Mouse (Mus musculus) adrenal gland, adult 2 months (tissue): ENCODE data around the gene Gm17482. TPM values are rescaled to one million over a fixed set of nuclear protein-coding genes. Genes with fewer than 3 reads are reported as not detected.

Experiments
- DNase-seq: peaks from one replicate; pipeline ENCODE4 v3.0.0; 2021
- polyA plus RNA-seq: library from polyadenylated mRNA; depleted of rRNA; stranded (reverse); fragments of >200 nt; gene quantifications from 2 replicates; pipeline ENCODE4 v1.2.3, GENCODE M21; 2012; rRNA removed
- total RNA-seq, 2 experiments: library from RNA; stranded (reverse); gene quantifications; 2 replicates each; pipeline ENCODE4 v1.2.3; 2021

Gene Gm17482
- total and polyA plus RNA-seq, 3 experiments = not detected

DNA sequence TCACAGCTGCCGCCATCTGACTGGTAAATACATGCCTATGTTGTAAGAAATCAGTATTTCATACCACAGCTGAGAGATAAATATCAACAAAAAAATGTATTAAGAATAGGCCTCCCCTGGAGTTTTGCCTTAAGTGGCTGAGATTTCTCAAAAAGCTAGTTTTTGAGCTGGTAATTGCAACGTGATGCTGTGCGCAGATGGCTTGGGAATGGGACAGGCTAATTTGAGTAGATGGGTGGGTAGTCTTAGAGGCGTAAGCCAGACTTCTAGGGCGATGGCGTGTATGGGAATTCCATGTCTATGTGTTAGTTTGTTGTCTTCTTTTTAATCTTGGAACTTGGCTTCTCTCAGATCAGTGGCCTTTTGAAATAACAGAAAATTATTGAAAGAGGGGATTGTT, 64.7 kb downstream of the Gm17482 start:
- no peak for DNase-seq

DNA sequence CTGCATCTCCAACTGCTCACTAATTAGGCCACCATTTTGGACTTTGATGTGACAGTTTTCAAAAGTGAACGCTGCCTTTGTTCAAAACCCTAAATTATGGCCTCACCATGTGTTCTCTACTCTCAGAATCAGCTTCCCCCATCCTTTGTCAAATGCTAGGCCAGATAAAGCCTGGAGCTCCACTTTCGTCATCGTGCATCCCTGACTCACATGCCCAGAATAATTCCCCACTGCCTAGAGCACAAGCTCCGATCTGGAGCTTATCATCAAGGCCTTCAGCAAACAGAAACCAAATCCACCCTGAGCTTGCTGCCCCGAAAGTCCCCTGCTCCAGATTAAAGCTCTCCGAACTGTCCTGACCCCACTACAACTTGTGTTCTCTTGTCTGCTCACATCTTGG, 65.5 kb downstream of the Gm17482 start:
- DNase-seq = peak; percentile 37

DNA sequence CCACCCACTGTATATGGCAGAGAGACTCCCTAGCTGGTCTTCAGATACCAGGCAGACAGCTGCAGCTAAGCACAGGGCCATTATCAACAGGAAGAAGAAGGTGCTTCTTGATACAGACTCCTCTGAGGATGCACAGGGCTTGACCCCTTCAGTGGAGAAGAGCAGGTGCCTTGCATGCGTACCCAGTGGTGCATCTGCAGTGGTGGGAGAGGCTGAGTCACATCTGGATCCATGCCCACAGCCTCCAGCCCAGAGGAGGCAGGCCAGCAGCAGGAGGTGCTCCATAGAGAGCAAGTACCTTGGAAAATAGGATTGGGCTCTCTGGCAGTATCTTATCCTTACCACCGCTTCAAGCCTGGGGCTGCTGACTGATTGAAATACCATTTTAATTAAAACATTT, 66.7 kb downstream of the Gm17482 start:
- DNase-seq = no peak

DNA sequence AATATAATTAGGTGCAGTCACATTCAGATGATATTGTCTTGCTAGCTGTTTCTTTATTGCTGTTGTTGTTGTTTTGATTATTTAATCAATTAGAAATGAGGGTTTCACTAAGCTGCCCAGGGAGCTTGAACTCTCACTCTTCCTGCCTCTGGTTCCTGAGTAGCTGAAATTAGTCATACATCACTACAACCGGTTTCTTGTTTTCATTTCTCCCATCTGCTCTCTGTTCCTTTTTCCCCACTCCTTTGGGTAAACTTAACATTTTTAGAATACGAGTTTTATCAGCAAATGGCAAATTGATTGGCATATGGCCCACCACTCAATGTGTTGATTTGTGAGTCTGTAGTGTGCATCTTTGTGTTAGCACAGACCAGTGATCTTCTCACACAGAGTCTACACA, 80.0 kb downstream of the Gm17482 start:
- DNase-seq = no peak

Other genes with a start within 250 kb of the Gm17482 start
- 10 to 100 TPM; 14.2 to 15.0 TPM for gene Tamm41, start 189.5 kb upstream of the Gm17482 start, total RNA-seq
- 28.8 and 32.0 TPM in 2 replicates for gene Tamm41, start 189.5 kb upstream of the Gm17482 start, polyA plus RNA-seq
- gene Syn2, start 92.4 kb upstream of the Gm17482 start, total RNA-seq = 10 to 100 TPM; 14.0 to 26.4 TPM
- gene Syn2, start 92.4 kb upstream of the Gm17482 start, polyA plus RNA-seq = 17.9 and 38.7 TPM in 2 replicates
- gene Timp4, start 24.9 kb downstream of the Gm17482 start, total RNA-seq = 1 to 10 TPM; 4.4 to 7.1 TPM
- 23.6 and 30.8 TPM in 2 replicates for gene Timp4, start 24.9 kb downstream of the Gm17482 start, polyA plus RNA-seq
- 10 to 100 TPM; 77.8 to 86.1 TPM for gene Pparg, start 133.6 kb downstream of the Gm17482 start, total RNA-seq
- gene Pparg, start 133.6 kb downstream of the Gm17482 start, polyA plus RNA-seq = 16.3 and 24.0 TPM in 2 replicates